Mouse (Mus musculus) MEL (cell line): ENCODE measurements around the gene Ppef2. TPM values are rescaled to one million over a fixed set of nuclear protein-coding genes. Genes with fewer than 3 reads are reported as not detected.

Experiments used
- DNase-seq: peaks from one replicate; pipeline ENCODE4 v3.0.0; 2011; ENCODE audit warnings: low read depth, low spot score
- H3K27ac ChIP-seq: 2 replicates; pipeline ENCODE4 v1.5.1; 2012; ENCODE audit warnings: low read depth, mild to moderate bottlenecking, control low read depth, low read length, moderate library complexity; ENCODE audit not compliant: control insufficient read depth
- H3K27me3 ChIP-seq, 2 experiments: fragments of 150-350 bp in 1 of 2; sonication (generic) in 1 of 2; 2 replicates each; pipeline ENCODE4 v1.6.1; 2012; ENCODE audit warnings: low read length in 2 of 2, mild to moderate bottlenecking in 2 of 2, improper control_type of control experiment in 1 of 2, moderate library complexity in 1 of 2; ENCODE audit not compliant: insufficient read depth in 2 of 2, control insufficient read depth in 1 of 2
- H3K36me3 ChIP-seq, 2 experiments: 2 replicates each; pipeline ENCODE4 v1.6.1; 2012 to 2014; ENCODE audit warnings: low read length in 2 of 2, improper control_type of control experiment in 1 of 2, inconsistent platforms in 1 of 2, mild to moderate bottlenecking in 1 of 2; ENCODE audit not compliant: insufficient read depth in 2 of 2, control insufficient read depth in 1 of 2
- H3K4me1 ChIP-seq, 2 experiments: fragments of 150-350 bp in 1 of 2; sonication (generic) in 1 of 2; 2 replicates each; pipeline ENCODE4 v1.6.1; 2012; ENCODE audit warnings: low read length in 2 of 2, improper control_type of control experiment in 1 of 2, mild to moderate bottlenecking in 1 of 2; ENCODE audit not compliant: insufficient read depth in 2 of 2, control insufficient read depth in 1 of 2
- H3K4me3 ChIP-seq, 2 experiments: fragments of 150-350 bp in 1 of 2; sonication (generic) in 1 of 2; 2 replicates each; pipeline ENCODE4 v1.5.1; 2012; ENCODE audit warnings: low read depth in 2 of 2, low read length in 2 of 2, mild to moderate bottlenecking in 2 of 2, moderate library complexity in 2 of 2, control low read depth in 1 of 2, improper control_type of control experiment in 1 of 2; ENCODE audit not compliant: control insufficient read depth in 1 of 2, insufficient read depth in 1 of 2
- H3K79me2 ChIP-seq: 2 replicates; pipeline ENCODE4 v1.6.1; 2012; ENCODE audit warnings: mild to moderate bottlenecking, low read length, moderate library complexity; ENCODE audit not compliant: control insufficient read depth, poor library complexity, insufficient read depth
- H3K9ac ChIP-seq: 2 replicates; pipeline ENCODE4 v1.6.1; 2012; ENCODE audit warnings: low read depth, mild to moderate bottlenecking, control low read depth, low read length, moderate library complexity; ENCODE audit not compliant: control insufficient read depth, poor library complexity, severe bottlenecking
- H3K9me3 ChIP-seq: fragments of 150-350 bp; sonication (generic); replicated peaks from 2 replicates; pipeline ENCODE4 v1.6.1; 2012; ENCODE audit warnings: mild to moderate bottlenecking, low read length, improper control_type of control experiment, moderate library complexity; ENCODE audit not compliant: insufficient read depth
- BHLHE40 ChIP-seq: IDR thresholded peaks from 2 replicates; pipeline ENCODE4 v1.6.1; 2012; ENCODE audit warnings: low read depth, mild to moderate bottlenecking, inconsistent platforms, low read length, improper control_type of control experiment, borderline replicate concordance
- E2F4 ChIP-seq: IDR thresholded peaks from 2 replicates; pipeline ENCODE4 v1.6.1; 2011; ENCODE audit warnings: low read depth, low read length, improper control_type of control experiment, borderline replicate concordance
- ELF1 ChIP-seq: IDR thresholded peaks from 2 replicates; pipeline ENCODE4 v1.6.1; 2014; ENCODE audit warnings: low read depth, mild to moderate bottlenecking, inconsistent platforms, low read length, improper control_type of control experiment, moderate library complexity
- GATA1 ChIP-seq: IDR thresholded peaks from 2 replicates; pipeline ENCODE4 v1.6.1; 2011; ENCODE audit warnings: low read depth, low read length, improper control_type of control experiment
- JUND ChIP-seq: IDR thresholded peaks from 2 replicates; pipeline ENCODE4 v1.6.1; 2011; ENCODE audit warnings: low read depth, mild to moderate bottlenecking, improper control_type of control experiment, low read length
- MAX ChIP-seq: IDR thresholded peaks from 2 replicates; pipeline ENCODE4 v1.6.1; 2011; ENCODE audit warnings: low read length, improper control_type of control experiment
- MXI1 ChIP-seq: IDR thresholded peaks from 2 replicates; pipeline ENCODE4 v1.6.1; 2011; ENCODE audit warnings: mild to moderate bottlenecking, low read depth, low read length, improper control_type of control experiment
- MYC ChIP-seq: IDR thresholded peaks from 2 replicates; pipeline ENCODE4 v1.6.1; 2011; ENCODE audit warnings: low read depth, mild to moderate bottlenecking, low read length, improper control_type of control experiment, moderate library complexity
- NELFE ChIP-seq: IDR thresholded peaks from 2 replicates; pipeline ENCODE4 v1.6.1; 2011; ENCODE audit warnings: low read depth, low read length, improper control_type of control experiment
- NRF1 ChIP-seq: IDR thresholded peaks from 2 replicates; pipeline ENCODE4 v1.6.1; 2014; ENCODE audit warnings: low read depth, mild to moderate bottlenecking, inconsistent platforms, low read length, improper control_type of control experiment, moderate library complexity; ENCODE audit not compliant: poor library complexity, insufficient read depth, severe bottlenecking
- POLR2AphosphoS5 ChIP-seq: IDR thresholded peaks from 2 replicates; pipeline ENCODE4 v1.6.1; 2012; ENCODE audit warnings: low read depth, borderline replicate concordance, mild to moderate bottlenecking, inconsistent platforms, low read length, moderate library complexity, mixed read lengths
- TAL1 ChIP-seq: IDR thresholded peaks from 2 replicates; pipeline ENCODE4 v1.6.1; 2012; ENCODE audit warnings: mild to moderate bottlenecking, inconsistent platforms, low read length, moderate library complexity, mixed read lengths
- TCF12 ChIP-seq: IDR thresholded peaks from 2 replicates; pipeline ENCODE4 v1.6.1; 2014; ENCODE audit warnings: low read depth, mild to moderate bottlenecking, inconsistent platforms, low read length, improper control_type of control experiment, moderate library complexity
- USF1 ChIP-seq: IDR thresholded peaks from 2 replicates; pipeline ENCODE4 v1.6.1; 2014; ENCODE audit warnings: low read depth, mild to moderate bottlenecking, inconsistent platforms, low read length, improper control_type of control experiment, moderate library complexity
- polyA plus RNA-seq, 2 experiments: library from polyadenylated mRNA; stranded (reverse) in 1 of 2; unstranded in 1 of 2; fragments of >175 nt in 1 of 2; fragments of >200 nt in 1 of 2; gene quantifications; 2 replicates each; pipeline versions ENCODE4 v1.2.1 to v1.2.4; 2012; ENCODE audit warnings: low replicate concordance in 2 of 2, low read depth in 1 of 2; ENCODE audit not compliant: insufficient read length in 2 of 2, insufficient read depth in 1 of 2, missing spikeins in 1 of 2
- total RNA-seq: library from RNA; depleted of rRNA; stranded (reverse); fragments of 300-350 nt; gene quantifications from 2 replicates; pipeline ENCODE4 v1.2.3, GENCODE M21; 2012

Ppef2 gene
- total and polyA plus RNA-seq, 3 experiments = 0.04 to 0.08 TPM; not detected in 1

- TF ChIP-seq MYC (no peak), POLR2AphosphoS5 (no peak), NELFE (no peak)
Observed at GRCm38 (mm10) chr5:92212231-92212630, 43.8 kb downstream of the Ppef2 start (continued).

- peaks cover 4 to 14% of the 10 kb centered on the region in 2 experiments; a peak in 3 of 4 replicates for H3K4me1 ChIP-seq
- no peaks in the 10 kb centered on the region; a peak in 1 of 4 replicates for H3K27me3 ChIP-seq
- peaks cover 0 to 7% of the 10 kb centered on the region in 2 experiments; a peak in 2 of 4 replicates for H3K36me3 ChIP-seq
- H3K9ac ChIP-seq = no peak overlapping the region
- peak; percentile 68 for TF ChIP-seq MAX
- 0 out of 2 replicates have a peak, but pooled peaks have one; percentile 10 for TF ChIP-seq TAL1
- peak; percentile 91 for TF ChIP-seq BHLHE40
- no peak for TF ChIP-seq USF1
- 0 out of 2 replicates have a peak, but pooled peaks have one; percentile 39 for TF ChIP-seq GATA1
- no peak for TF ChIP-seq E2F4
- peak; percentile 51; the same call in 1 of the 2 replicates for TF ChIP-seq MXI1
- TF ChIP-seq JUND = no peak
- TF ChIP-seq NRF1 = no peak
- TF ChIP-seq TCF12 = 0 out of 2 replicates have a peak, but pooled peaks have one; percentile 10
- no peaks in the 10 kb centered on the region for H3K9me3 ChIP-seq
- H3K4me3 ChIP-seq = no peak overlapping the region
- no peak overlapping the region for H3K27ac ChIP-seq
- DNase-seq = no peak
- H3K79me2 ChIP-seq = no peaks in the 10 kb centered on the region
Observed at GRCm38 (mm10) chr5:92210205-92210604, 45.9 kb downstream of the Ppef2 start.

GRCm38 (mm10) chr5:92206121-92206520, 50.0 kb downstream of the Ppef2 start:
- Histone ChIP-seq H3K36me3 (peaks cover 3 to 25% of the 10 kb centered on the region in 2 experiments), H3K4me1 (peaks cover 22 to 27% of the 10 kb centered on the region in 2 experiments), H3K9me3 (no peaks in the 10 kb centered on the region)
- DNase-seq = no peak
- TF ChIP-seq E2F4 (no peak), ELF1 (no peak)
- TF ChIP-seq, all 39 proteins: peak for 0
- Histone ChIP-seq H3K79me2 (no peaks in the 10 kb centered on the region), H3K27ac (no peak overlapping the region), H3K4me3 (no peak overlapping the region), H3K9ac (no peak overlapping the region), H3K27me3 (no peaks in the 10 kb centered on the region)
